Mouse (Mus musculus) heart, adult 8-10 months (tissue): Measurements from ENCODE around the gene Dpagt1. TPM values are rescaled to one million over a fixed set of nuclear protein-coding genes. Genes with fewer than 3 reads are reported as not detected.
"Not testable (repeated sequence)": the region's sequence is repeated elsewhere in the genome, so short reads cannot be mapped to it uniquely, and the experiment has no call there.

Source experiments
- DNase-seq: peaks from one replicate; pipeline ENCODE4 v3.0.0; 2022; ENCODE audit warnings: low spot score
- total RNA-seq, 4 experiments: library from RNA; stranded (reverse); gene quantifications; 2 replicates each; pipeline ENCODE4 v1.2.4; 2022

Dpagt1 gene
- total RNA-seq, 4 experiments from 2014 or later: 19.4 to 23.5 (median 20.5) TPM

GRCm38 (mm10) chr9:44337436-44338169, 11.8 kb downstream of the Dpagt1 start:
- DNase-seq: no peak

DNA sequence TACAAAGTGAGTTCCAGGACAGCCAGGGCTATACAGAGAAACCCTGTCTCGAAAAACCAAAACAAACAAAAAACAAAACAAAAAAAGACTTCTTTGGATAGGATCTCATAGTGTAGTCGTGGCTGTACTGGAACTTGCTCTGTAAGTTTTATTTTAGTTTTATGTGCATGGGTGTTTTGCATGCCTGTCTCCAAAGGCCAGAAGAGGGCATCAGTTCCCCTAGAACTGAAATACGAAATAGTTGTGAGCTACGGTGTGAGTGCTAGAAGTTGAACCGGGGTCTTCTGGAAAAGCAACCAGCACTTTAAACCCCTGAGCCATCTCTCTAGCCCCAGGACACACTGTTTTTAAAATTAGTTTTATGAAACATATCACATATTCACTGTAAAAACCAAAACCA, 12.8 kb downstream of the Dpagt1 start:
- DNase-seq: no peak

GRCm38 (mm10) chr9:44341487-44341886, 15.7 kb downstream of the Dpagt1 start:
- DNase-seq: no peak

DNA sequence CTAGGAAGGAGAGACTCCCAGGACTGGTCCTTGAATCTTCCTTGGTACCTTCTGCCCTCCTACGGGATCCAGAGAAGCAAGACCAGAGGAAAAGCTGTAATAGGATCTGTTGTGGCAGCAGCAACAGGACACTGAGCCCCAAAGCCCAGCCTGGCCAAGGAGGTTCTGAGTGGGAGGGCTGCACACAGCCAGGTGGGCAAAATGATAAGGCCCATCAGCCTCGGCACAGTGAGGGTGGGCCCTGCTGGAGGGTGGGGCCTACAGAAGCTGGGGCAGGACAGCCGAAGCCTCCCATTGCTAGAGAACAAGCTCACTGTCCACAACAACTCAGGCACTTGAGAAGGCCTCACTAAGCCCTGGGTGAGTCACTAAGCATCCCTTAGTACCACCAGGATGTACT, 16.4 kb downstream of the Dpagt1 start:
- no peak for DNase-seq

DNA sequence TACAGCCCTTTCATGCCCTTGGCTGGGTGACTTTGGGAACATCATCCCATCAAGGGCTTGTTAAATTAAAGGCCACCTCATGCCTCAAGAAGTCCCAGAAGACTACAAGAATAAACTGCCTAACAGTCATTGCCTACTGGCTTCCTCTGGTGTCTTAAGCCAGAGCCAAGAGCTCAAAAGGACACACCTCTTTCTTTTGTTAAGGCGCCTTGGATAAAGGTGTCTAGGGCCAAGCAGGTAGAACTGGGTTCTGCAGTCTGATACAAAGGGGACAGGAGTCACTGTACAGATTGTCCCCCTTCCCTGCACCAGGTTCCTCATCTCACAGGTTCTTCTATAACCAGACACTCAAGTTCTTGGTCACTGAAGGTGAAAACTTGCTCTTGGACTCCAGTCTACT, 16.8 kb downstream of the Dpagt1 start:
- no peak for DNase-seq

DNA sequence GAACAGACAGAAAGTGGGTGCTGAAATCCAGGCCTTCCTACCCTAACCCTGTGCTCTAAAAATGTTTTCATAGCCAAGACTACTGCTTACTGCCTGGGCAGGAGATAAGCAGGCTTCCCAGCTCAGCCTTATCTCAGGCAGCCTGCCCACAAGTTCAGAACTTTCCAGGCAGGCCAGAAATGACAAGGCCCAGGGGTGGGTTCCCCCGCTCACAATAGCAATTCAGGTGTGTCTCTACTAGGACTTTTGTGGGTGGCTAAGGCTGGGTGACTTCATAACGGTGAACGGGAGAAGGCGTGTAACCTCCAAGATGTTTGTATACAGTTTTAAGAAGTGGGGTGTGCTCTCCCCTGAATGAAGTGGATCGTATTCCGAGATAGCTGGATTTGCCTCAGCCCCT, 17.5 kb downstream of the Dpagt1 start:
- peak; percentile 51 for DNase-seq

GRCm38 (mm10) chr9:44343781-44344421, 18.1 kb downstream of the Dpagt1 start, which contains the start of gene Hmbs:
Hmbs (minus strand) TSS chr9:44344228.
- DNase-seq: peak; percentile 94

- no peak for DNase-seq
These were observed 20.0 kb downstream of the Dpagt1 start for GRCm38 (mm10) chr9:44345570-44346433.

DNA sequence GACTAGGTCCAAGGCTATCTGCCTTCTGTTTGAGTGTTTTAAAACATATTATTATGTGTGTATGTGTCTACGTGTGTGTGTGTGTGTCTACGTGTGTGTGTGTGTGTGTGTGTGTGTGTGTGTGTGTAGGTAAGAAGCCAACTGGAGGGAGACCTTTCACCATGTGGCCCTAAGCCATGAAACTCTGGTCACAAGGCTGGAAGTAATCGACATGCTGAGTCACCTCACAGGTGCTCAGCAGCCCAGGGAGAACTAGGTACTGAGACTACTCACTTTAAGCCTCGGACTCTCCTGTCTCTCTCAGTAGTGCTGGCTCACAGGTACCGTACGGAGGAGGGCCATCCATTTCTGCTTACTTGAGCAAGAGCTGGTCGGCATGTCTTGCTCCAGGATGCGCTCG, 21.3 kb downstream of the Dpagt1 start:
- no peak for DNase-seq

DNA sequence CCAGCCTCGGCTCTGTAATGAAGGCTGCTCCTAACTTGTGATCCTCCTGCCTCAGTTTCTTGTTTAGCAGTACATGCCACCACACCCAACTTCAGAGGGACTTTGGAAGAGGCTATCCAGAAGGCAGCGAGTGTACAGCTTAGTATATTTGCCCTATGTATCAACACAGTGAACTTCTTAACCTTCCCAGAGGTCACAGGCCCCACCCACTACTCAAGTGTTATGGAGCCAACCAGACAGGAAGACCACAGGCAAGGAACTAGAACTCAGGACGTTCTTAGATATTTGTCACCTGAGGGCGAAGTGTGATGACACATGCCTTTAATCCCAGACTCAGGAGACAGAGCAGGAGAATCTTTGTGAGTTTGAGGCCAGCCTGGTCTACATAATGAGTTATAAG, 21.8 kb downstream of the Dpagt1 start:
- DNase-seq: no peak

DNA sequence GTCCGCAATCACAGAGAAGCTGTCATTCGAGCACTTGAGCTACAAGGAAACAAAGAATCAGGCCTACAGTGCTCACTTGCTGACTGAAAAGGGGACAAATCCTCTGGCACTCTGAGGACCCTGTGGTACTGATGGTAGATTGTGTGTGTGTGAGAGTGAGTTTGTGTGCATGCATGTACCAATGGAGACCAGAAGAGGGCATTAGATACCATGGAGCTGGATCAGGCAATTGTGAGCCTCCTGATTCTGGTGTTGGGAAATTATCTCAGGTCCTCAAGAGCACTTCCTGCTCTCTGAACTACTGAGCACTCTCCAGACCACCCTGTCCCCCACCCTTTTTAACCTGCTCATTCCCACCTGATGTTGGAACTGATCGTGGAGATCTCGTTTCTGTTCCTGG, 22.7 kb downstream of the Dpagt1 start:
- DNase-seq: no peak

- DNase-seq: no peak
These were observed 25.6 kb downstream of the Dpagt1 start for GRCm38 (mm10) chr9:44351396-44351795.

DNA sequence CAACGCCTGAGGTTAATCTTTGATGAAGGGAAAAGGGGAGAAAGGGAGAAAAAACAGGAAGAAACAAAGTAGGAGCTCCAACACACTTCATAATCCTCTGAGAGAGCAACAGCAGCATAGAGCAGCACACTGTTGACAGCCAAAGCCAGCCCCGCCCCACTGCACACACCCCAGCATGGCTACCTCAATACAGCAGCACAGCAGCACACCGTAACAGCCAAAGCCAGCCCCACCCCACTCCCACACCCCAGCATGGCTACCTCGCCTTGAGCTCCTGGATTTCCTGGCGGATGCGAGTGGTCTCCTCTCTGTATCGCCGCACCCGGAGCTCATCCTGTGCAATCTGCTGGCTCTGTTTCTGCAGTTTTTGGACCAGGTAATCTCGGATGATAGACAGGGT, 26.5 kb downstream of the Dpagt1 start:
- no peak for DNase-seq

DNA sequence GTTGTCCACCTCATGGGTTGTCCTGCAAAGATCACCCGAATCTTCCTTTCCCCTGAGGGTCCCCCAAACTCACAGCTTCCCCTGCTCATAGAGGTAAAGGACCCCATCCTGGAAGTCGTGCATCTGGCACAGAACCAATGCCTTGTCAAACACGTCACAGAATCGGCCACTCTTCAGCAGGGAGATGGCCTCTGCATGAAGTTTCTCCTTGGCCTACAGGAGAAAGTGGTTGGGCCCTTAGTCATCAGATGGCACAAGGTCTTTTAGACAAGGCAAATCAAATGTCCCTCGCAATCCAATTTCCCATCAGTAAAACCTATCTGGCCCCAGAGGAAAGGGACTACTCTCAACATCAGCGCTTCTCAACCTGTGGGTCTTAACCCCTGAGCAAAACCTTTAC, 27.3 kb downstream of the Dpagt1 start:
- DNase-seq: no peak

- no peak for DNase-seq
These were observed 31.4 kb downstream of the Dpagt1 start for GRCm38 (mm10) chr9:44357207-44357606.

GRCm38 (mm10) chr9:44361190-44361917, 35.5 kb downstream of the Dpagt1 start, which contains the start of gene Vps11:
Vps11 (minus strand) TSS chr9:44361670.
- peak; percentile 95 for DNase-seq

DNA sequence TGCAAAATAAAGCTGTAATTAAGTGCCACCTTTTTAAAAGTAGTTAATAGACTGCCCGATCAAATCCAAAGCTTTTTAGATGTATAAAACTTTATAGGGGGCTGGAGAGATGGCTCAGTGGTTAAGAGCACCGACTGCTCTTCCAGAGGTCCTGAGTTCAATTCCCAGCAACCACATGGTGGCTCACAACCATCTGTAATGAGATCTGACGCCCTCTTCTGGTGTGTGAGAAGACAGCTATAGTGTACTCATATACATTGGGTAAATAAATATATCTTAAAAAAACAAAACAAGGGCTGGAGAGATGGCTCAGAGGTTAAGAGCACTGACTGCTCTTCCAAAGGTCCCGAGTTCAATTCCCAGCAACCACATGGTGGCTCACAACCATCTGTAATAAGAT, 36.1 kb downstream of the Dpagt1 start:
- DNase-seq: not testable (repeated sequence)

DNA sequence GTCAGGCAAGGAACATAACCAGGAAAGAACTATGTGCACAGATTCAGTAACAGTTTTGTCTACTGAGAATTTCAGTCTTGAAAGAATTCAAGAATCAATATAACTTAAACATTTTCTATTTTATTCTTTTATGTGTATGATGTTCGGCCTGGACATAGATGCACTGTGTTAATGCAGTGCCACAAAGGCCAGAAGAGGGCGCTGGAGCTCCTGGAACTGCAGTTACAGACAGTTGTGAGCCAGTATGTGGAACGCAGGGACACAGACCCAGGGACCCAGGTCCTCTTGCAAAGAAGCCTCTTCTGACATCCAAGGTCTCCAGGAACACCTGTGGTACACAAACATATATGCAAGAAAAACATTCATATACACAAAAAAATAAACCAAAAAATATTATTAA, 38.7 kb downstream of the Dpagt1 start:
- DNase-seq: no peak

- DNase-seq: no peak
These were observed 47.6 kb downstream of the Dpagt1 start for GRCm38 (mm10) chr9:44373386-44373785.

GRCm38 (mm10) chr9:44376141-44376540, 50.3 kb downstream of the Dpagt1 start:
- no peak for DNase-seq

GRCm38 (mm10) chr9:44377335-44377734, 51.5 kb downstream of the Dpagt1 start:
- not testable (repeated sequence) for DNase-seq
